ENCODE assay signal across 8 mouse cellular contexts in the genomic region with DNA sequence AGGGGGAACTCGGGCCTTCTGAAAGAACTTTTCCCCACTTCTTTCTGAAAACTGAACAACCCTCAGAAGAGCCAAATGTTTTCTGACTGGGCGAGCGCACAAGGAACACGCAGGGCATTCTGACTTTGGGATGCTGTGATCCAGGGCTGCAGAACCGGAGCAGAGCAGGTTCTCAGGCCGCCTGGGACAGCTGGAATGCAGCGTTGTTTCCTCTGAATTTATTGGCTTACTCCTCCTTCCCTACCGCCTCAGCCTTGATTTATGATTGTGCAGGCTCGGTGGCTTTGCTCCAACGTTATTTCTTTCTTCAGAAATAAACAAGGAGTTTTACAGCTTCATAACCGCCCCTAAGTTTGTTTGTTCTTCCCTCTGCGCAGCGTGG.
DNase-seq lines count a peak whose midpoint lies in the region; ATAC-seq lines count a peak whose summit lies in the region.
"Had no signal": no experiment of that assay in that cellular context is flagged by ENCODE, and none has a peak within 500 bp of the region (broad histone marks: within the 10 kb centered on the region; RNA-seq: fewer than 3 reads in every experiment).

No protein-coding gene starts in this region.

- 25% methylated on average over 13 of the region's 13 CpGs for WGBS in embryonic facial prominence, embryonic 13.5 days
- WGBS in neural tube, embryonic 13.5 days, result 6% methylated on average over 13 of the region's 13 CpGs

- peak overlapping the region; percentile 75 for H3K27ac ChIP-seq in embryonic facial prominence, embryonic 13.5 days
- H3K27ac ChIP-seq in neural tube, embryonic 13.5 days (replicated peaks), result peak overlapping the region; percentile 70
- H3K27ac ChIP-seq: liver, embryonic 13.5 days had no signal

- no peak overlapping the region for H3K4me3 ChIP-seq in embryonic facial prominence, embryonic 13.5 days
- H3K4me3 ChIP-seq in neural tube, embryonic 13.5 days, result no peak overlapping the region
- H3K4me3 ChIP-seq: liver, embryonic 13.5 days had no signal

- peak overlapping the region; percentile 26; the same call in 1 of the 2 replicates for H3K4me2 ChIP-seq in embryonic facial prominence, embryonic 13.5 days
- peak overlapping the region; percentile 36 for H3K4me2 ChIP-seq in neural tube, embryonic 13.5 days
- H3K4me2 ChIP-seq: liver, embryonic 13.5 days had no signal

- H3K9me3 ChIP-seq in embryonic facial prominence, embryonic 13.5 days, result no peaks in the 10 kb centered on the region
- H3K9me3 ChIP-seq in neural tube, embryonic 13.5 days, result no peaks in the 10 kb centered on the region
- H3K9me3 ChIP-seq: liver, embryonic 13.5 days had no signal

- DNase-seq in adrenal gland, postnatal 25 days, result peak; percentile 27
- DNase-seq in kidney, postnatal 10 days, result peak; percentile 76
- no peak for DNase-seq in retina, embryonic 14.5 days (ENCODE audit: low spot score)
- no peak for DNase-seq in thymus, adult 18-20 months
- DNase-seq: liver, embryonic 13.5 days had no signal

- no peak for ATAC-seq in embryonic facial prominence, embryonic 13.5 days (ENCODE audit: insufficient number of reproducible peaks, insufficient read depth, low FRiP score, low TSS enrichment, low read depth)
- ATAC-seq in neural tube, embryonic 13.5 days (ENCODE audit: low read depth), result peak; percentile 85
- no peak for ATAC-seq in megakaryocyte progenitor cell, adult 5-6 weeks (replicated peaks; ENCODE audit: poor library complexity)

- H3K4me1 ChIP-seq in embryonic facial prominence, embryonic 13.5 days, result peaks cover 25% of the 10 kb centered on the region
- H3K4me1 ChIP-seq in neural tube, embryonic 13.5 days (replicated peaks), result peaks cover 20% of the 10 kb centered on the region

- H3K9ac ChIP-seq in embryonic facial prominence, embryonic 13.5 days, result 0 out of 2 replicates have a peak overlapping the region, but pooled peaks have one; percentile 27
- no peak overlapping the region for H3K9ac ChIP-seq in neural tube, embryonic 13.5 days
- H3K9ac ChIP-seq: liver, embryonic 13.5 days had no signal

- no peaks in the 10 kb centered on the region for H3K36me3 ChIP-seq in embryonic facial prominence, embryonic 13.5 days
- no peaks in the 10 kb centered on the region for H3K36me3 ChIP-seq in neural tube, embryonic 13.5 days
- H3K36me3 ChIP-seq: liver, embryonic 13.5 days had no signal

- H3K27me3 ChIP-seq in embryonic facial prominence, embryonic 13.5 days, result no peaks in the 10 kb centered on the region
- H3K27me3 ChIP-seq in neural tube, embryonic 13.5 days, result no peaks in the 10 kb centered on the region
- H3K27me3 ChIP-seq: liver, embryonic 13.5 days had no signal

Comparison
In these comparisons a context has a peak if more than half of its experiments do, and no peak if none do; other contexts are left out.
1. DNase-seq: peak in adrenal gland, postnatal 25 days (single experiment) and kidney, postnatal 10 days (single experiment); none in retina, embryonic 14.5 days (single experiment) and thymus, adult 18-20 months (0 of 2).